Mouse (Mus musculus): ENCODE data around the gene Trim12c. TPM values are rescaled to one million over a fixed set of nuclear protein-coding genes. Genes with fewer than 3 reads are reported as not detected.
"Not testable (repeated sequence)": the region's sequence is repeated elsewhere in the genome, so short reads cannot be mapped to it uniquely, and the experiment has no call there.

Gene Trim12c
- total RNA-seq (2022): 1 to 10 TPM; 2.3 to 3.1 (median 2.6) TPM

DNA sequence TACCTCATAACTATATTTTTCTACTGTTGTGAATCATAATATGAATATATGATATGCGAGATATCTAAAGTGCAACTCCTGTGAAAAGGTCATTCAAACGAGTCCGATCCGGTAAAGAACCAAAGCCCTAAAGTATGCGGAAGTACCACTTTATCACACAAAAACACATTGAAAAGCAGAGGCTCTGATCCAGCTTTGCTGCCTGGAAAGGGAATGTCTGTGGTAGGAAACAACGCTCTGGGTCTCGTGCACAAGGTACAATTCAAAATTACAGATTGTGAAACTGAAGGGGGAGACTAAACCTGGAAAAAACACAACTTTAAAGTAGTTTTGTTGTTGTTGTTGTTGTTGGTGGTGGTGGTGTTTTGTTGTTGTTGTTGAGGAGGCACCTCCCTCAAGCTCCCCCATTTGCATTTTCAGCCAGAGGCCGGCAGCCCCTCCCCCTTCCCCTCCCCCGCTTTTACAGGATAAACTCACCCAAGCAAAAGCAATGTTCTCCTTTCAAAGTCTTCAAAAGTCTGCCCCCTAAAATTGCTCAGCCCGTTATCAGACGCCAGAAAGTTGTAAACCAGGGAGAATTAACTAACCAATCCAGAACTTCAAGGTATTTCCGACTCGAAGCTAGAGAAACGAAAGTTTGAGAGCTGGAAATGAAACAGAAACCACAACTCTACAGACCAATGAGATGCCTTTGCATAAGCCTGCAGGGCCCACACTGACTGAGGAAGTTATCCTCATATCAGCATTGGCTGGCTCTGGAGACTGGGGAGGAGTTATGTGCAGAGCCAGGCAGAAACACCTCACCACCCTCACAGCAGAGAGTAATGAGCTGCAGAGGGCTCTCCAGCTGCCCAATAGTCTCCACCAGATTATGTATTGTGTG lies at the start of gene Trim12c:
Gene Trim12c (minus strand): TSS at position 646 of the 883 bp plus-strand sequence.
- peak; percentile 53 to 62 for DNase-seq (ENCODE audit: low spot score in 2 of 2)

DNA sequence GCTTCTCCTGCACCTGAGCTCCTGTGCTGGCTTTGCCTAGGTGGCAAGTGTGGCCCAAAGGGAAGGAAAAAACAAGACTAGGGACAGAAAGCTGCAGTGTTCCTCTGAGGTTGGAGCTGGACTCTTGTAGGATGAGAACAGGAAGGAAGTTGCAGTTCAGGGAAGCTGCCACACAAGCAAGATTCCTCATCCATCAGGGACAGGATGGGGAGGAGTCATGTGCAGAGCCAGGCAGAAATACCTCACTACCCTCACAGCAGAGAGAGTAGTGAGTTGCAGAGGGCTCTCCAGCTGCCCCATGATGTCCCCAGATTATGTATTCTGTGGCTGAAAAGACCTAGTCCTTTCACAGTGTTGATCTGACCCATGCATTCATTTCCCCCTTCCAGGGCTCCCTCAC lies 48.0 kb upstream of the Trim12c start:
- no peak for DNase-seq (ENCODE audit: low spot score in 2 of 2)

DNA sequence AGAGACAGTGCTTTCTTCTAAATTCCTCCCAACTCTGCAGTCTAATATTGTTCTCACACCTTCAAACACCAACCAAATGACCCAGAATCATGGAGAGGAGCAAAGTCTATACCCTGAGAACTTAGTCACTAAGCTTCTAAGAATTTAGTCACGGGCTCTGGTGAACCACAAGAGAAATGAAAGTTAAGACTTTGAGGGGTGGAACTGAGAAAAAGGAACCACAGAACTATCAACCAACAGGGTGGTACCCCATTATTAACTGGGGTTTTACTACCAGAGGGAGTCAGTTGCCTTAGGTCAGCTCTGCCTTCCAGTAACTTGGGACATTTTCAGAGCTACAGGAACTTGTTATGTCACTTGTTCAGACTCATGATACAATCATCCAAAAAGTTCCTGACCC lies 47.5 kb upstream of the Trim12c start, which contains the start of gene Trim30c:
Gene Trim30c (minus strand): TSS at position 140 of the 400 bp plus-strand sequence.
- no peak for DNase-seq (ENCODE audit: low spot score in 2 of 2)

DNA sequence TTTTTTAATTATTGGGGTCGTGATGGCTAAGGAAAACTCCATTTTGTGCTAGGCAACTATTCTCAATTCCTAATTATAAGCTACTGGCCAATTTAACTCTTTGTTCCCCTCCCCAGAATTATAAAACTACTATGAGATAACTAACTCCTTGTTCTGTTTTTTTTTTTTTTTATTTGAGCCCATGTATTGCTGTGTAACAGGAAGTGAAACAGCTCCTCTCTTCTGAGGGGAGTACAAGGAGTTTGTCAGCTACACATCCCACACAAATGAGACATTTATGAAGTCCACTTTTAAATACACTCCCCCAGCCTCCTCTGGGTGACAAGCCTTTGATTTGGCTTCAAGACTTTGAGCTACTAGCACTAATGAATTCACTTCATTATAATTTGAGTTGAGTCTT lies 45.3 kb upstream of the Trim12c start:
- DNase-seq (ENCODE audit: low spot score in 2 of 2): no peak

DNA sequence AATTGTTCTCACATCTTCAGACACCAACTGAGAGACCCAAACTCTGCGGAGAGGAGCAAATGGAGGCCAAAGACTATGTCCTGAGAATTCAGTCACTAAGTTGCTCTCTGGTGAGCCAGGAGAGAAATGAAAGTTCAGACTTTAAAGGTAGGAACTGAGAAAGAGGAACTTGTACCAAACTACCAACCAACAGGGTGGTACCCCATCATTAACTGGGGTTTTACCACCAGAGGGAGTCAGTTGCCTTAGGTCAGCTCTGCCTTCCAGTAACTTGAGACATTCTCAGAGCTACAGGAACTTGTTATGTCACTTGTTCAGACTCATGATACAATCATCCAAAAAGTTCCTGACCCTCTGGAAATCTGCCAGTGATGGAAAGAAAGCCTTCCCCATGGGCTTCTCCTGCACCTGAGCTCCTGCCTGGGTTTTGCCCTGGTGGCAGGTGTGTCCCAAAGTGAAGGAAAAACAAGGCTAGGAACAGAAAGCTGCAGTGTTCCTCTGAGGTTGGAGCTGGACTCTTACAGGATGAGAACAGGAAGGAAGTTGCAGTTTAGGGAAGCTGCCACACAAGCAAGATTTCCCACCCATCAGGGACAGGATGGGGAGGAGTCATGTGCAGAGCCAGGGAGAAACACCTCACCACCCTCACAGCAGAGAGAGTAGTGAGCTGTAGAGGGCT lies 16.7 kb upstream of the Trim12c start, which contains the start of gene Trim30b:
Gene Trim30b (minus strand): TSS at position 149 of the 679 bp plus-strand sequence.
- no peak for DNase-seq (ENCODE audit: low spot score in 2 of 2)

DNA sequence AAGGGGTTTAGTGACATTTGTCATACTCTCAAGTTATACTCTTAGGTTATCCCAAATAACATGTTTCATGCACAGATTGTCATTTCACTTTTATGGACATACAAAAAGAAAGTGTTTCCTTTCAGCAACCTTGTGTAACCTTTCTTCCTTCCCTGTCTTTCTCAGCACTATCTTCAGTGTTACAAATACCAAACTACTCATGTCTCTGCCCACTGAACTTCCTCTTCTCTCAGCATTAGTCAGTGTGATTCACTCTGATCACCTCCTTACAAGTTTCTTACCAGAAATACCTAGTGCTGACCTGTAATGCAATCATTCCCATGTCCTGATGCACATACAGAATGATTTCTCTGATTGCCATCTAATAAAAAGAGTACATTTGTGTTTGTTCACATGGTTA lies 13.2 kb upstream of the Trim12c start:
- DNase-seq (ENCODE audit: low spot score in 2 of 2): no peak

DNA sequence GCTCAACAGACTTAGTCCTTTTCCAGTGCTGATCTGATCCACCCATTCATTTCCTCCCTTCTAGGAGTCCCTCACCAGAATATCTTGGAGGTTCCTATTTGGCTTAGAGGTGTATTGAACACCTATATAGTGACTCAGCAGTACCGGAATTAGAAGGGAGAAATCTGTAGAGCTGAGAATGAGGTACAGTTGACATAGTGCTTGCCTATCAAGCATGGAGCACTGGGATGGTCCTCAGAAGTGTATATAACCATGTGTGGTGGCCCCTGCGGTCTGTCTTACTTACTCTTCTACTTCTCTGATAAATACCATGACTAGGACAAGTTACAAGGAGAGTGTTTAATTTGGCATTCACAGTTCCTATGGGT lies 422 bp upstream of the Trim12c start:
- DNase-seq (ENCODE audit: low spot score in 2 of 2): no peak

DNA sequence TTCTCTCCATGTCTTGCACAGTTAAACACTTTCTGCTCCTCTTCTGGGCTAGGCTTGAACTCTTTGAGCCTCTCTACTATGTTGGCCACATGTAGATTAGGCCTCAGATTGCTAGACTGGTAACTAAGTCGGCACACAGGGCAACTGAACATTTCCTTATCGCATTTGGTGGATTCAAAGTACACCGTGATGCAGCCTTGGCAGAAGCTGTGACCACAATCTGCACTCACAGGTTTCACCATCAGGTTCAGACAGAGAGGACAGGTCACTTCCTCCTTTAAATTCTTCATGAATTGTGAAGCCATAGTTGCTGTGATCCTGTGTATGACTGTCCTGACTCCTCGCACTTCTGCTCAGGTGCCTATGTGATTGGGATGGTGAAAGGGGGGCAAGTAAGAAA lies 5.1 kb downstream of the Trim12c start:
- DNase-seq (ENCODE audit: low spot score in 2 of 2): not testable (repeated sequence)

DNA sequence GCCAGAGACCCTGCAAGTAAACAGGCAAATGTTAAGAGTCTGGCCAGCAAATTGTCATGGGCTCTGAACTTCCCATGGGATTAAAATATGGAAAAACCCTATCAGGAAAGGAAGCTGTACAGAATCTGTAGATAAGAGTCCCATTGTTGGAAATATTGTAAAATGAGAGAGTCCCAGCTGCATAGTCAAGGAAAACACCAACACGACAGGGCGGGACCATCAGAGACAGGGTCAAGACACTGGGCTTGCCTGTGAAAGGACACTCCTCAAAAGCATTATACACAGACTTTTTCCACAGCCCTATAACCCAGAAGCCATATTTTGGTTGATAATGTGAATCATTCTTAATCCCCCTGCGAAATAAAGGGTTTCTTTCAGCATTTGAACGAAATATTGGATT lies 12.4 kb downstream of the Trim12c start:
- DNase-seq (ENCODE audit: low spot score in 2 of 2): not testable (repeated sequence)

DNA sequence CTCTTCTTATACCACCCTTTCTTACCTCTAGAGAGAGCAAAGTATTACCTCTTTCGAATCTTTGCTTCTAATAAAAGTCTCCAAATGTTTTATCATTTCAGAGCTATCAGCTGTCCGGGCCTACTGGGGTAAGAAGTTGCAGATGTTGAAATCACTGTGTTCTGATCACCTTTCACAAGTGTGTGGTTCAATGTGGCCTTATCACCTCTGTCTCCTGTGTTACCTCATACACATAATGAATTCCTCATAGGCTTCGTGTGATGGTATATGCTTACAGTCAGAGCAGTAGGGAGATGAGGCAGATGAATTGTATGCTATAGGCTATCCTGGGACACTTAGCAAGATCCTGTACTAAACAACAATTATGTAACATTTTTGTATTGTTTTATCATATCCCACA lies 17.6 kb downstream of the Trim12c start:
- DNase-seq (ENCODE audit: low spot score in 2 of 2): not testable (repeated sequence)

DNA sequence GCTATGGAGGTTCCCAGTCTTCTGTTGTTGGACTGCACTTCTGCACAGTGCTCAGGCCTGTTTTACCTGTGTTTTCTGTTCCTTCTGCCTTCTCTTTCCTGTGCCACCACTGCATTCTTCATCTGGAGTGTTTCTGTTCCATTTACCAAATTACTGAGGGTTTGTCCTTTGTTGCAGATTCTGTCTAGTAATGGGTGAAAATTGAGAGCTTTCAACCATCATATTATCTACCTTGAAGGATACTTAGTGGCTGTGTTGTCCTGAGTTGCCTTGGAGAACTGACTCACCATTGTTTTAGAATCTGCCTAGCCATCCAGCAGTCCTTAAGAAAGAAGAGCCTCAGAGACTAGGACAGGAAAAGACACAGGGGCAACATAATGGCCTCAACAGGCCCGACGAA lies 24.0 kb downstream of the Trim12c start, which contains the start of gene Trim34b:
Gene Trim34b (plus strand): TSS at position 301 of the 400 bp plus-strand sequence.
- DNase-seq (ENCODE audit: low spot score in 2 of 2): not testable (repeated sequence)

DNA sequence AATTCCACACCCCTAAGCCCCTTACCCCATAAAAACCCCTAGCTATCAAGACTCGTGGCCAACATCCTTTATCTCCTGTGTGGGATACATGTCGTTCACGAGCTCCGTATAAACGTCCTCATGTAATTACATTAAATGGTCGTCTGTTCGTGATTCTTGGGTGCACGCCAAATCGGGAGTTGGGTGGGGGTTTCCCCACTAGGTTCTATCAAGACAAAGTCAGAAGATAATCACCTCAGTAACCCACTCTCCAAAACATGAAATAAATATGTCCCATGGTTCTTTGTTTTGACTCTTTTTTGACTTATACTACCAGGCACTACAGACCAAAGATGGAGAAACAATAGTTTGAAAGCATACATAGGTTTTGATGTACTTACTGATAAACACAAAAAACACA lies 31.1 kb downstream of the Trim12c start:
- no peak for DNase-seq (ENCODE audit: low spot score in 2 of 2)

DNA sequence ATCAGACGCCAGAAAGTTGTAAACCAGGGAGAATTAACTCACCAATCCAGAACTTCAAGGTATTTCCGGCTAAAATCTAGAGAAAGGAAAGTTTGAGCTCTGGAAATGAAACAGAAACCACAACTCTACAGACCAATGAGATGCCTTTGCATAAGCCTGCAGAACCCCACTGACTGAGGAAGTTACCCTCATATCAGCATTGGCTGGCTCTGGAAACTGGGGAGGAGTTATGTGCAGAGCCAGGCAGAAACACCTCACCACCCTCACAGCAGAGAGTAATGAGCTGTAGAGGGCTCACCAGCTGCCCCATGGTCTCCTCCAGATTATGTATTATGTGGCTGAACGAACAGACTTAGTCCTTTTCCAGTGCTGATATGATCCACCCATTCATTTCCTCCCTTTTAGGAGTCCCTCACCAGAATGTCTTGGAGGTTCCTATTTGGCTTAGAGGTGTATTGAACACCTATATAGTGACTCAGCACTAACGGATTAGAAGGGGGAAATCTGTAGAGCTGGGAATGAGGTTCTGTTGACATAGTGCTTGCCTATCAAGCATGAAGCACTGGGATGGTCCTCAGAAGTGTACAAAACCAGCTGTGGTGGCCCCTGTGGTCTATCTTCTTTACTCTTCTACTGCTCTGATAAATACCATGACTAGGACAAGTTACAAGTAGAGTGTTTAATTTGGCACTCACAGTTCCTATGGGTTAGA lies 37.6 kb downstream of the Trim12c start, which contains the start of gene Trim12a:
Gene Trim12a (minus strand): TSS at position 98 of the 712 bp plus-strand sequence.
- DNase-seq (ENCODE audit: low spot score in 2 of 2): not testable (repeated sequence)

DNA sequence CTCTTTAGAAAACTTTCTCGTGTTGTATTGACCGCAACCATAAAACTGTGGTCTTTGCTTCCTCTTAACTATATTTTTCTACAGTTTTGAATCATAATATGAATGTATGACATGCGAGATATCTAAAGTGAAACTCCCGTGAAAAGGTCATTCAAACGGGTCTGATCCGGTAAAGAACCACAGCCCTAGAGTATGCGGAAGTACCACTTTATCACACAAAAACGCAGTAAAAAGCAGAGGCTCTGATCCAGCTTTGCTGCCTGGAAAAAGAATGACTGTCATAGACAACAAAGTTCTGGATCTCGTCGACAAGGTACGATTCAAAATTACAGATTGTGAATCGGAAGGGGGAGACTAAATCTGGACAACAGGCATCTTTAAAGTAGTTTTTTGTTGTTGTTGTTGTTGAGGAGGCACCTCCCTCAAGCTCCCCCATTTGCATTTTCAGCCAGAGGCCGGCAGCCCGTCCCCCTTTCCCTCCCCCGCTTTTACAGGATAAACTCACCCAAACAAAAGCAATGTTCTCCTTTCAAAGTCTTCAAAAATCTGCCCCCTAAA lies 38.3 kb downstream of the Trim12c start:
- no peak for DNase-seq (ENCODE audit: low spot score in 2 of 2)

DNA sequence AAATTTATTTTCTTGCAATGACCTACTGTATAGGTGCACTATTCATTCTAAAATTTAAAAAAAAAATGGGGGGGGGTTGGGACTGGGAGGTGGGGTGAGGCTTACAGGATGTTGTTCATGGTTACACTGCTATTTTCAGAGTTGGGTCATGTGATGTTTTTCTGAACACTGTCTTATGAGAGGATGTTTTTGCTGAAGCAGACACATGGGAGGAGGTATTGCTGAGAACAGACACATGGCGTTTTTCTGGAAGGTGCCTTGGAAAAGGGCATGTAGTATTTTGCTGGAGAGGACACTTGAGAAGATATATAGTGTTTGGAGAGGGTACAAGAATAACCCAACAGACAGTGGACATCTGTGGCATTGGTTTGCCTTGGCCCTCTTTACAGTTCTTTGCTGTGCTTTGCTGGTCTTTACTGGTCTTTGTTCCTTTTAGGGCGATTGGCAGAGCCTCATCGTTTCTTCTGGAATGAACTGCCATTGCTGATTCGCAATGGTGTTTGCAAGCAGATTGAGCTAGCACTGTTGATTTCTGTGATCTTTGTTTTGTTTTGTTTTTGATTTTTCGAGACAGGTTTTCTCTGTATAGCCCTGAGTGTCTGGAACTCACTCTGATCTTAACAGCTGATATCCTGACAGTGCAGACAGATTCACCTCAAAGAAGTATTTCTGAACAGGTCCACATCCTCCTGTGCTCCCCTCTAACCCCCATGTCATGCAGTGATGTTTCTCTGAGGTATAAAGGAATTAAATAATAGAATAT lies 61.3 kb downstream of the Trim12c start:
- no peak for DNase-seq (ENCODE audit: low spot score in 2 of 2)

DNA sequence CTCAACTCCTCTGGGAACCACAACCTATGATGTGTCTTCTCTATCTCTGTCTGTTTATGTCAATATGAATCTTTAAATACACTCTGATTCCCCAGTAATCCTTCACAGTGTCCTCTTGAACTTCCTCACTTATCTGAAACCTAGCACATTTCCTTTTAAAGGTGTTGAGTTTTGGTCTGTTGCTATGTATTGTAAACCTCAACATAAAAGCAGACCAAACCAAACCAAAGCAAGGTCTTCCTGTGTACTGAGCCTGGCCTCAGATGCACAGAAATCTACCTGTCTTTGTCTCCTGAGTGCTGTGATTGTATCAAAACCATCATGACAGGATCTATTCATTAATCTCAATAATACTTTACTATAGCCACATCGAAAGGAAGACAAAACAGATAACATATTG lies 62.5 kb downstream of the Trim12c start:
- DNase-seq (ENCODE audit: low spot score in 2 of 2): no peak
